Mouse (Mus musculus) left cerebral cortex, postnatal 14 days (tissue): ENCODE results near the gene Ptprh. TPM values are rescaled to one million over a fixed set of nuclear protein-coding genes. Genes with fewer than 3 reads are reported as not detected.

Experiments
- DNase-seq, 2 experiments: peaks; one replicate each; pipeline ENCODE4 v3.0.0; 2021 to 2022; ENCODE audit warnings: low spot score in 2 of 2, mixed read lengths in 1 of 2
- intact Hi-C: fragments of 180-260 bp; cut with DNase I; formaldehyde crosslinking; loops from one replicate; pipeline ENCODE4 v1.15.1; 2025
- long read RNA-seq, 2 experiments: library from polyadenylated mRNA; stranded (forward); transcript quantifications; one replicate each; pipeline ENCODE4 v2.0.0; 2021
- total RNA-seq, 2 experiments: library from RNA; stranded (reverse); gene quantifications; 2 replicates each; pipeline ENCODE4 v1.2.3; 2021

Gene Ptprh
- under 1 TPM; 0.57 to 0.93 TPM for total RNA-seq
- long read RNA-seq, experiment 1, partial matches to known transcripts = 0 of 1 reads
- long read RNA-seq, experiment 1, other reads (novel, unspliced or antisense) = 1 of 1 reads
- long read RNA-seq, experiment 2 = 0 reads

- DNase-seq = no peak
- intact Hi-C loops = no loop called here
Measured at GRCm38 (mm10) chr7:4603873-4604272, at the start of gene Ptprh. Ptprh (minus strand) TSS chr7:4604041.

- no peak for DNase-seq
- intact Hi-C loops = no loop called here
Measured at GRCm38 (mm10) chr7:4653351-4653750, 49.5 kb upstream of the Ptprh start.

- intact Hi-C loops = no loop called here
- DNase-seq = no peak
Measured at GRCm38 (mm10) chr7:4652726-4653125, 48.9 kb upstream of the Ptprh start.

GRCm38 (mm10) chr7:4651581-4651980 is 47.7 kb upstream of the Ptprh start:
- intact Hi-C loops = no loop called here
- DNase-seq = no peak

- DNase-seq = no peak
- intact Hi-C loops = no loop called here
Measured at GRCm38 (mm10) chr7:4647992-4648391, 44.2 kb upstream of the Ptprh start.

- intact Hi-C loops = no loop called here
- DNase-seq = no peak
Measured at GRCm38 (mm10) chr7:4647291-4647690, 43.5 kb upstream of the Ptprh start.

- no peak for DNase-seq
- intact Hi-C loops = no loop called here
Measured at GRCm38 (mm10) chr7:4646806-4647205, 43.0 kb upstream of the Ptprh start.

GRCm38 (mm10) chr7:4643225-4643624 is 39.4 kb upstream of the Ptprh start:
- no peak for DNase-seq
- intact Hi-C loops = loop anchor here (5.0 kb wide), 1 partner anchor 86 kb away; no protein-coding TSS in a partner anchor

- intact Hi-C loops = loop anchor here (5.0 kb wide), 1 partner anchor 85 kb away; no protein-coding TSS in a partner anchor
- no peak for DNase-seq
Measured at GRCm38 (mm10) chr7:4641956-4642355, 38.1 kb upstream of the Ptprh start.

- intact Hi-C loops = loop anchor here (5.0 kb wide), 1 partner anchor 84 kb away; no protein-coding TSS in a partner anchor
- no peak for DNase-seq
Measured at GRCm38 (mm10) chr7:4641155-4641554, 37.3 kb upstream of the Ptprh start.

GRCm38 (mm10) chr7:4636179-4636578 is 32.3 kb upstream of the Ptprh start:
- no peak for DNase-seq
- intact Hi-C loops = no loop called here

GRCm38 (mm10) chr7:4631031-4631430 is 27.2 kb upstream of the Ptprh start, which contains the start of gene Tmem86b:
Tmem86b (minus strand) TSS chr7:4631422.
- no peak for DNase-seq
- intact Hi-C loops = no loop called here

GRCm38 (mm10) chr7:4630198-4630597 is 26.4 kb upstream of the Ptprh start:
- intact Hi-C loops = no loop called here
- DNase-seq = no peak

- DNase-seq = no peak
- intact Hi-C loops = no loop called here
Measured at GRCm38 (mm10) chr7:4629586-4629985, 25.7 kb upstream of the Ptprh start.

GRCm38 (mm10) chr7:4625928-4626327 is 22.1 kb upstream of the Ptprh start:
- intact Hi-C loops = no loop called here

GRCm38 (mm10) chr7:4624343-4624742 is 20.5 kb upstream of the Ptprh start:
- DNase-seq = no peak
- intact Hi-C loops = loop anchor here (5.0 kb wide), 1 partner anchor 62 kb away; no protein-coding TSS in a partner anchor

More at GRCm38 (mm10) chr7:4625928-4626327, 22.1 kb upstream of the Ptprh start:
- no peak for DNase-seq

GRCm38 (mm10) chr7:4623544-4624189 is 19.8 kb upstream of the Ptprh start:
- DNase-seq = peak; percentile 47 to 50
- intact Hi-C loops = loop anchor here (5.0 kb wide), 1 partner anchor 61 kb away; no protein-coding TSS in a partner anchor

GRCm38 (mm10) chr7:4619979-4620378 is 16.1 kb upstream of the Ptprh start:
- DNase-seq = no peak
- intact Hi-C loops = loop anchor here (5.0 kb wide), 1 partner anchor 58 kb away; no protein-coding TSS in a partner anchor

GRCm38 (mm10) chr7:4613740-4614403 is 10.0 kb upstream of the Ptprh start:
- DNase-seq = no peak
- intact Hi-C loops = no loop called here

- intact Hi-C loops = no loop called here
Measured at GRCm38 (mm10) chr7:4612956-4613355, 9.1 kb upstream of the Ptprh start.

More at GRCm38 (mm10) chr7:4612956-4613355, 9.1 kb upstream of the Ptprh start:
- DNase-seq = no peak
